Mouse (Mus musculus) embryonic facial prominence, embryonic 13.5 days (tissue): ENCODE measurements around the gene Fkbpl. TPM values are rescaled to one million over a fixed set of nuclear protein-coding genes. Genes with fewer than 3 reads are reported as not detected.
A peak's percentile ranks its signal among the peaks of the same experiment; 100 is the strongest.

Experiments used
- ATAC-seq: fragments of 200-750 bp; cut with Nextera tagmentation; 2 replicates; pipeline ENCODE4 v1.8.0; 2017; ENCODE audit warnings: low read depth; ENCODE audit not compliant: insufficient number of reproducible peaks, insufficient read depth, low FRiP score, low TSS enrichment
- H3K27ac ChIP-seq: fragments of 300-500 bp; sonication (generic); 2 replicates; pipeline ENCODE4 v1.5.1; 2015; ENCODE audit warnings: moderate library complexity, mild to moderate bottlenecking, inconsistent platforms
- H3K27me3 ChIP-seq: fragments of 300-500 bp; sonication (generic); 2 replicates; pipeline ENCODE4 v1.6.1; 2015; ENCODE audit warnings: mild to moderate bottlenecking, inconsistent platforms
- H3K36me3 ChIP-seq: fragments of 300-500 bp; sonication (generic); 2 replicates; pipeline ENCODE4 v1.6.1; 2015; ENCODE audit warnings: mild to moderate bottlenecking, inconsistent platforms
- H3K4me1 ChIP-seq: fragments of 300-500 bp; sonication (generic); 2 replicates; pipeline ENCODE4 v1.6.1; 2015; ENCODE audit warnings: inconsistent platforms
- H3K4me2 ChIP-seq: fragments of 300-500 bp; sonication (generic); 2 replicates; pipeline ENCODE4 v1.6.1; 2015; ENCODE audit warnings: moderate library complexity, mild to moderate bottlenecking, inconsistent platforms
- H3K4me3 ChIP-seq: fragments of 300-500 bp; sonication (generic); 2 replicates; pipeline ENCODE4 v1.5.1; 2015; ENCODE audit warnings: mild to moderate bottlenecking, inconsistent platforms
- H3K9ac ChIP-seq: fragments of 300-500 bp; sonication (generic); 2 replicates; pipeline ENCODE4 v1.6.1; 2015; ENCODE audit warnings: mild to moderate bottlenecking, inconsistent platforms
- H3K9me3 ChIP-seq: fragments of 300-500 bp; sonication (generic); 2 replicates; pipeline ENCODE4 v1.6.1; 2016; ENCODE audit warnings: inconsistent platforms
- WGBS: fragments of 180-500 bp; shearing (Covaris S2); methylation state at CpG from one replicate; pipeline ENCODE4 v1.1.7; 2015; ENCODE audit warnings: mixed read lengths; 5-methylcytosine and 5-hydroxymethylcytosine counted together
- polyA plus RNA-seq: library from polyadenylated mRNA; unstranded; fragments of >200 nt; fragmentation: Nextera tagmentation; extraction: Ambion mirVana; gene quantifications from 2 replicates; pipeline ENCODE4 v1.2.1, GENCODE M21; 2015

Gene Fkbpl
- polyA plus RNA-seq, 1 experiment from 2014 or later: 15.0 TPM

GRCm38 (mm10) chr17:34627093-34627942, 17.2 kb upstream of the Fkbpl start:
- H3K4me1 ChIP-seq: peaks cover 58% of the 10 kb centered on the region
- H3K27ac ChIP-seq: peak overlapping the region; percentile 97
- peak; percentile 67; the same call in 1 of the 2 replicates for ATAC-seq
- H3K27me3 ChIP-seq: peaks cover 31% of the 10 kb centered on the region
- H3K4me2 ChIP-seq: peak overlapping the region; percentile 91
- H3K9ac ChIP-seq: peak overlapping the region; percentile 83
- H3K9me3 ChIP-seq: no peaks in the 10 kb centered on the region
- peak overlapping the region; percentile 82 for H3K4me3 ChIP-seq
- under 1% methylated on average over 40 of the region's 45 CpGs for WGBS
- H3K36me3 ChIP-seq: peaks cover 24% of the 10 kb centered on the region

GRCm38 (mm10) chr17:34627943-34628643, 16.5 kb upstream of the Fkbpl start, which contains the start of gene Ppt2:
Gene Ppt2 (minus strand): TSS chr17:34628510.
- Histone ChIP-seq H3K27me3 (peaks cover 38% of the 10 kb centered on the region), H3K36me3 (peaks cover 17% of the 10 kb centered on the region), H3K4me2 (peak within 1 kb of the TSS; percentile 91), H3K4me3 (peak within 1 kb of the TSS; percentile 82), H3K4me1 (peaks cover 61% of the 10 kb centered on the region), H3K9ac (peak within 1 kb of the TSS; percentile 83), H3K9me3 (no peaks in the 10 kb centered on the region), H3K27ac (peak within 1 kb of the TSS; percentile 97)
- no peak for ATAC-seq
- WGBS: 2% methylated on average over 29 of the region's 29 CpGs

GRCm38 (mm10) chr17:34628644-34628967, 16.0 kb upstream of the Fkbpl start:
- 24% methylated on average over 5 of the region's 5 CpGs for WGBS
- Histone ChIP-seq H3K4me3 (peak overlapping the region; percentile 82), H3K4me2 (peak overlapping the region; percentile 91), H3K27me3 (peaks cover 43% of the 10 kb centered on the region), H3K9me3 (no peaks in the 10 kb centered on the region), H3K27ac (peak overlapping the region; percentile 97), H3K4me1 (peaks cover 61% of the 10 kb centered on the region), H3K36me3 (peaks cover 13% of the 10 kb centered on the region), H3K9ac (peak overlapping the region; percentile 83)
- no peak for ATAC-seq

- H3K9me3 ChIP-seq: no peaks in the 10 kb centered on the region
- H3K9ac ChIP-seq: peak within 1 kb of the TSS; percentile 83
- peak within 1 kb of the TSS; percentile 91 for H3K4me2 ChIP-seq
- ATAC-seq: no peak
- peaks cover 47% of the 10 kb centered on the region for H3K27me3 ChIP-seq
- peak within 1 kb of the TSS; percentile 97 for H3K27ac ChIP-seq
- H3K36me3 ChIP-seq: peaks cover 6% of the 10 kb centered on the region; the same call in 1 of the 2 replicates
- H3K4me1 ChIP-seq: peaks cover 61% of the 10 kb centered on the region
- WGBS: 2% methylated on average over 16 of the region's 16 CpGs
- H3K4me3 ChIP-seq: peak within 1 kb of the TSS; percentile 82
Measured at GRCm38 (mm10) chr17:34629221-34629751, 15.3 kb upstream of the Fkbpl start, which contains the start of gene Prrt1. Gene Prrt1 (plus strand): TSS chr17:34629533.

GRCm38 (mm10) chr17:34629796-34630603, 14.6 kb upstream of the Fkbpl start:
- WGBS: 12% methylated on average over 12 of the region's 12 CpGs
- Histone ChIP-seq H3K9ac (peak overlapping the region; percentile 83; the same call in 1 of the 2 replicates), H3K27me3 (peaks cover 47% of the 10 kb centered on the region), H3K4me2 (peak overlapping the region; percentile 91), H3K9me3 (no peaks in the 10 kb centered on the region), H3K27ac (no peak overlapping the region), H3K4me1 (peaks cover 61% of the 10 kb centered on the region), H3K4me3 (peak overlapping the region; percentile 82), H3K36me3 (peaks cover 5% of the 10 kb centered on the region; the same call in 1 of the 2 replicates)
- ATAC-seq: no peak

- no peak for ATAC-seq
- Histone ChIP-seq H3K4me2 (peak overlapping the region; percentile 91), H3K4me1 (peaks cover 60% of the 10 kb centered on the region), H3K27me3 (peaks cover 49% of the 10 kb centered on the region), H3K27ac (no peak overlapping the region), H3K36me3 (no peaks in the 10 kb centered on the region), H3K9ac (0 out of 2 replicates have a peak overlapping the region, but pooled peaks have one; percentile 27), H3K9me3 (no peaks in the 10 kb centered on the region), H3K4me3 (peak overlapping the region; percentile 46)
- WGBS: 2% methylated on average over 48 of the region's 48 CpGs
Measured at GRCm38 (mm10) chr17:34630761-34631301, 13.7 kb upstream of the Fkbpl start.

- Histone ChIP-seq H3K27me3 (peaks cover 49% of the 10 kb centered on the region), H3K27ac (no peak overlapping the region), H3K9me3 (no peaks in the 10 kb centered on the region), H3K4me1 (peaks cover 52% of the 10 kb centered on the region), H3K9ac (peak overlapping the region; percentile 67), H3K36me3 (no peaks in the 10 kb centered on the region), H3K4me2 (peak overlapping the region; percentile 91), H3K4me3 (peak overlapping the region; percentile 46)
- ATAC-seq: no peak
- 6% methylated on average over 12 of the region's 12 CpGs for WGBS
Measured at GRCm38 (mm10) chr17:34631647-34632046, 12.9 kb upstream of the Fkbpl start.

- ATAC-seq: peak; percentile 52
- 0 out of 2 replicates have a peak overlapping the region, but pooled peaks have one; percentile 22 for H3K27ac ChIP-seq
- H3K36me3 ChIP-seq: no peaks in the 10 kb centered on the region
- H3K27me3 ChIP-seq: peaks cover 49% of the 10 kb centered on the region
- 1% methylated on average over 26 of the region's 26 CpGs for WGBS
- no peaks in the 10 kb centered on the region for H3K9me3 ChIP-seq
- H3K4me2 ChIP-seq: peak overlapping the region; percentile 91
- H3K4me1 ChIP-seq: peaks cover 51% of the 10 kb centered on the region
- peak overlapping the region; percentile 67 for H3K9ac ChIP-seq
- H3K4me3 ChIP-seq: peak overlapping the region; percentile 46
Measured at GRCm38 (mm10) chr17:34632261-34632691, 12.3 kb upstream of the Fkbpl start.

GRCm38 (mm10) chr17:34635671-34636070, 8.9 kb upstream of the Fkbpl start:
- Histone ChIP-seq H3K9ac (no peak overlapping the region), H3K36me3 (no peaks in the 10 kb centered on the region), H3K4me2 (no peak overlapping the region), H3K27ac (no peak overlapping the region), H3K9me3 (no peaks in the 10 kb centered on the region), H3K4me3 (no peak overlapping the region), H3K4me1 (peaks cover 23% of the 10 kb centered on the region), H3K27me3 (peaks cover 35% of the 10 kb centered on the region)
- WGBS: 68% methylated on average over 2 of the region's 2 CpGs
- ATAC-seq: no peak

GRCm38 (mm10) chr17:34637459-34637858, 7.1 kb upstream of the Fkbpl start:
- peaks cover 18% of the 10 kb centered on the region for H3K4me1 ChIP-seq
- 0 out of 2 replicates have a peak overlapping the region, but pooled peaks have one; percentile 32 for H3K9ac ChIP-seq
- peak overlapping the region; percentile 28; the same call in 1 of the 2 replicates for H3K27ac ChIP-seq
- 55% methylated on average over 3 of the region's 3 CpGs for WGBS
- peaks cover 17% of the 10 kb centered on the region for H3K27me3 ChIP-seq
- no peak overlapping the region for H3K4me3 ChIP-seq
- no peak for ATAC-seq
- H3K36me3 ChIP-seq: no peaks in the 10 kb centered on the region
- no peaks in the 10 kb centered on the region for H3K9me3 ChIP-seq
- no peak overlapping the region for H3K4me2 ChIP-seq
